Mouse (Mus musculus) kidney, embryonic 15.5 days (tissue): Measurements from ENCODE around the gene Alk. TPM values are rescaled to one million over a fixed set of nuclear protein-coding genes. Genes with fewer than 3 reads are reported as not detected.
A peak's percentile ranks its signal among the peaks of the same experiment; 100 is the strongest.

Experiments
- ATAC-seq: fragments of 200-750 bp; cut with Nextera tagmentation; replicated peaks from 2 replicates; pipeline ENCODE4 v1.8.0; 2017; ENCODE audit warnings: moderate TSS enrichment; ENCODE audit not compliant: low FRiP score
- H3K27ac ChIP-seq: fragments of 300-500 bp; sonication (generic); 2 replicates; pipeline ENCODE4 v1.5.1; 2015; ENCODE audit warnings: mild to moderate bottlenecking, inconsistent platforms
- H3K27me3 ChIP-seq: fragments of 300-500 bp; sonication (generic); 2 replicates; pipeline ENCODE4 v1.6.1; 2015; ENCODE audit warnings: inconsistent platforms
- H3K36me3 ChIP-seq: fragments of 300-500 bp; sonication (generic); 2 replicates; pipeline ENCODE4 v1.6.1; 2015; ENCODE audit warnings: inconsistent platforms
- H3K4me1 ChIP-seq: fragments of 300-500 bp; sonication (generic); 2 replicates; pipeline ENCODE4 v1.6.1; 2015; ENCODE audit warnings: inconsistent platforms
- H3K4me2 ChIP-seq: fragments of 300-500 bp; sonication (generic); 2 replicates; pipeline ENCODE4 v1.6.1; 2015; ENCODE audit warnings: moderate library complexity, mild to moderate bottlenecking, inconsistent platforms
- H3K4me3 ChIP-seq: fragments of 300-500 bp; sonication (generic); replicated peaks from 2 replicates; pipeline ENCODE4 v1.5.1; 2015; ENCODE audit warnings: mild to moderate bottlenecking, inconsistent platforms
- H3K9ac ChIP-seq: fragments of 300-500 bp; sonication (generic); 2 replicates; pipeline ENCODE4 v1.6.1; 2015; ENCODE audit warnings: mild to moderate bottlenecking, inconsistent platforms
- H3K9me3 ChIP-seq: fragments of 300-500 bp; sonication (generic); replicated peaks from 2 replicates; pipeline ENCODE4 v1.6.1; 2016; ENCODE audit warnings: inconsistent platforms
- WGBS: fragments of 180-500 bp; shearing (Covaris S2); methylation state at CpG from one replicate; pipeline ENCODE4 v1.1.7; 2015; ENCODE audit warnings: mixed read lengths; 5-methylcytosine and 5-hydroxymethylcytosine counted together
- polyA plus RNA-seq: library from polyadenylated mRNA; unstranded; fragments of >200 nt; fragmentation: Nextera tagmentation; extraction: Ambion mirVana; gene quantifications from 2 replicates; pipeline ENCODE4 v1.2.1, GENCODE M21; 2015

Gene Alk
- polyA plus RNA-seq, 1 experiment from 2014 or later, result 0.51 TPM

GRCm38 (mm10) chr17:71870641-71871040 is 733.8 kb downstream of the Alk start:
- Histone ChIP-seq H3K27me3 (no peaks in the 10 kb centered on the region), H3K4me2 (no peak overlapping the region), H3K4me1 (peaks cover 8% of the 10 kb centered on the region; the same call in 1 of the 2 replicates), H3K9me3 (no peaks in the 10 kb centered on the region), H3K9ac (no peak overlapping the region), H3K27ac (no peak overlapping the region), H3K36me3 (no peaks in the 10 kb centered on the region), H3K4me3 (no peak overlapping the region)
- no peak for ATAC-seq
- WGBS, result 83% methylated on average over 1 of the region's 1 CpGs

DNA sequence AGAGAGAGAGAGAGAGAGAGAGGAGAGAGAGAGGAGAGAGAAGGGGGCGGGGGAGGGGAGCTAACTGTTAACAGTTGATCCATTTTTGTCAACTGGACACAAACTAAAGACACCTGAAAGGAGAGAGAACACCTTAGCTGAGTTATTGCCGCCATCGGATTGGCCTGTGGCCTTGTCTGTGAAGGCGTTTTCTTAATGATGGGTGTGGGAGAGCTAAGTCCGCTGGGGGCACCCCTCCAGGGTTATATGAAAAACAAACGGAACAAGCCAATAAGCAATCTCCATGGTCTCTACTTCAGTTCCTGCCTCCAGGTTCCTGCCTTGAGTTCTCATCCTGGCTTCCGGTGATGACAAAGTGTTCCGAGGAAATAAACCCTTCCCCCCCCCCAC is 734.2 kb downstream of the Alk start:
- Histone ChIP-seq H3K4me1 (peaks cover 8% of the 10 kb centered on the region; the same call in 1 of the 2 replicates), H3K4me2 (no peak overlapping the region), H3K9me3 (no peaks in the 10 kb centered on the region), H3K36me3 (no peaks in the 10 kb centered on the region), H3K4me3 (no peak overlapping the region), H3K9ac (no peak overlapping the region), H3K27me3 (no peaks in the 10 kb centered on the region), H3K27ac (no peak overlapping the region)
- ATAC-seq, result no peak
- WGBS, result 83% methylated on average over 8 of the region's 8 CpGs

DNA sequence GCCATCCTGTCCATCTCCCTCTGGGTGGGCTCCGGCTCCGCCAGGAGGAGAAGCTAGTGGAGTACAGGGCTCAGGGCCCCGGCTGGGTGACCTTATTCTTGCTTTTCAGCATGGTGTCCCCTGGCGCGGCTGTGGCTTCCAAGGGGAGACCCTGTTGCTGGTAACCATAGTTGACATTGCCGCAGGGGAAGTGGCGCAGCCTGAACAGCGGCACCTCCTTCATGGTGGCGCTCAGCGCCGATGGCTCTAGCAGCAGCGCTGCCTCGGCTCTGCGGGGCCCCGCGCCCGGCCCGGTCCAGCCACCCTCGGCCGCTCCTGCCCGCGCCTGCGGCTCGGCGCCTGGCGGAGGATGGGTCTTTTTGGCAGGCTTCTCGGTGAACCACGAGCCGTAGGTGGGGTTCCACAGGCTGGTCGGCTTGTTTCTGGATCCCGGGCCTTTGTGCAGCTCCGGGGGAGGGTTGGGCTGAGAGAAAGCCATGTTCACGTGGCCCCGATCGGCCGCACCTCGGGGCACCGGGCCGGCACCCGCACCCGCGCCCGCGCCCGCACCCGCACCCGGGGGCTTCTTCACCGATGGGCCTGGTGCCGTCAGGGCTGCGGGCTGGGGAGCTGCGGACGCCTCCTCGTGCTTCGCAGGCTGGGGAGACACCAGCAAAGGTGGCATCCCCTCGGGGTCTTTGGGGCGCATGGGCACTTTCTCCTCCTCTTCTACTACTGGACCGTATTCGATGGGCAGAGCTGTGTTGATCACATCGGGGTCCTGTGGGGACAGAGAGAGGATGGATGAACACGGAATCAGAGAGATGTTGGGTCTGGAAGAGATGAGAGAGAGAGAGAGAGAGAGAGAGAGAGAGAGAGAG is 734.8 kb downstream of the Alk start:
- peak overlapping the region; percentile 53 for H3K4me3 ChIP-seq
- H3K4me2 ChIP-seq, result peak overlapping the region; percentile 86
- H3K9ac ChIP-seq, result peak overlapping the region; percentile 47
- no peak overlapping the region for H3K27ac ChIP-seq
- H3K4me1 ChIP-seq, result peaks cover 8% of the 10 kb centered on the region; the same call in 1 of the 2 replicates
- WGBS, result 7% methylated on average over 60 of the region's 60 CpGs
- no peaks in the 10 kb centered on the region for H3K9me3 ChIP-seq
- no peaks in the 10 kb centered on the region for H3K27me3 ChIP-seq
- peak; percentile 84 for ATAC-seq
- no peaks in the 10 kb centered on the region for H3K36me3 ChIP-seq

- no peak overlapping the region for H3K4me3 ChIP-seq
- H3K36me3 ChIP-seq, result no peaks in the 10 kb centered on the region
- H3K9me3 ChIP-seq, result no peaks in the 10 kb centered on the region
- H3K27ac ChIP-seq, result no peak overlapping the region
- no peak for ATAC-seq
- WGBS, result 81% methylated on average over 12 of the region's 12 CpGs
- H3K9ac ChIP-seq, result no peak overlapping the region
- H3K27me3 ChIP-seq, result no peaks in the 10 kb centered on the region
- peaks cover 8% of the 10 kb centered on the region; the same call in 1 of the 2 replicates for H3K4me1 ChIP-seq
- peak overlapping the region; percentile 86 for H3K4me2 ChIP-seq
These were observed 735.6 kb downstream of the Alk start for GRCm38 (mm10) chr17:71868828-71869227.

DNA sequence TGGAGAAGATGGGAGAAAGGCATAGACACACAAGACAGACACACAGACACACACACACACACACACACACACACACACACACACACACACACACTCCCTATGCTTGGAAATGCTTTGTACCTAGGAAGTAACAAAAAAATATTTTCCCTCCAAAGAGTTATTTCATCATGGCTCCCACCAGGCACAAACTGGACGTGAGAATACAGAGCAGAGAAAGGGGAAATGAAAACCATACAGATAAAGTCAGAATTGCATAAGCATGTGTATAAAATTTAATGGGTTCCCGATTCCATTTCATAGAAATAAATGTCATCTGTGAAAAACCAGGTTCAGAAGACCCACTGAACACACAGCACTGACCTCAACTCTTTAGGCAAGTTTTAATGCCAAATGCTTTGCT is 736.5 kb downstream of the Alk start:
- no peaks in the 10 kb centered on the region for H3K27me3 ChIP-seq
- H3K9me3 ChIP-seq, result no peaks in the 10 kb centered on the region
- no peak overlapping the region for H3K4me3 ChIP-seq
- ATAC-seq, result no peak
- peaks cover 8% of the 10 kb centered on the region; the same call in 1 of the 2 replicates for H3K4me1 ChIP-seq
- H3K4me2 ChIP-seq, result no peak overlapping the region
- 88% methylated on average over 2 of the region's 2 CpGs for WGBS
- no peaks in the 10 kb centered on the region for H3K36me3 ChIP-seq
- no peak overlapping the region for H3K27ac ChIP-seq
- H3K9ac ChIP-seq, result no peak overlapping the region

- 58% methylated on average over 5 of the region's 5 CpGs for WGBS
These were observed 739.0 kb downstream of the Alk start for GRCm38 (mm10) chr17:71865437-71865836.

GRCm38 (mm10) chr17:71864039-71864438 is 740.4 kb downstream of the Alk start:
- no peaks in the 10 kb centered on the region for H3K27me3 ChIP-seq
- WGBS, result 85% methylated on average over 8 of the region's 8 CpGs
- no peak overlapping the region for H3K4me3 ChIP-seq
- no peak for ATAC-seq
- no peak overlapping the region for H3K9ac ChIP-seq
- H3K27ac ChIP-seq, result no peak overlapping the region
- H3K36me3 ChIP-seq, result peaks cover 7% of the 10 kb centered on the region; the same call in 1 of the 2 replicates
- H3K4me1 ChIP-seq, result no peaks in the 10 kb centered on the region
- H3K9me3 ChIP-seq, result 0 out of 2 replicates have a peak, but pooled peaks cover 3% of the 10 kb centered on the region
- no peak overlapping the region for H3K4me2 ChIP-seq

More at GRCm38 (mm10) chr17:71865437-71865836, 739.0 kb downstream of the Alk start:
- Histone ChIP-seq H3K27ac (no peak overlapping the region), H3K36me3 (no peaks in the 10 kb centered on the region), H3K4me1 (peaks cover 8% of the 10 kb centered on the region; the same call in 1 of the 2 replicates), H3K9me3 (no peaks in the 10 kb centered on the region), H3K4me2 (no peak overlapping the region), H3K27me3 (no peaks in the 10 kb centered on the region), H3K4me3 (no peak overlapping the region), H3K9ac (no peak overlapping the region)
- ATAC-seq, result no peak

DNA sequence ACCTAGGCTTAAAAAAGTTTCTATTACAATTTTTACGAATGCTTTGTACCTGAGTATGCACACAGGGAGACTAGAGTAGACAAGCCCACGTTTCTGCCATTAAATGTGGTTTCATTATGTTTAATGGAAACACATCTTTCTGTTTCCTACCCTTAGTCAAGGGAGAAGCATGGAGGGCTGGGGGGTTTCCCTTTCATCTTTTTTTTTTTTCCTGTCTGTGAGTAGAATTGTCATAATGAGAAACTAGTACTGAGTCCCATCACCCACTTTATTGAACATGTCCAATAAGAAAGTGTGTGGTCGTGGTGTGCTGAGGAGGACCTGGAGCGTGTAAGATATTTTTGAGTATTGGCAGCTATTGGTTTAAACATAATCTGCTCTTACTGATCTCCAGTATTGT is 741.5 kb downstream of the Alk start:
- no peak overlapping the region for H3K4me3 ChIP-seq
- H3K36me3 ChIP-seq, result peaks cover 8% of the 10 kb centered on the region; the same call in 1 of the 2 replicates
- no peaks in the 10 kb centered on the region for H3K27me3 ChIP-seq
- H3K27ac ChIP-seq, result no peak overlapping the region
- no peaks in the 10 kb centered on the region for H3K4me1 ChIP-seq
- H3K4me2 ChIP-seq, result no peak overlapping the region
- H3K9ac ChIP-seq, result no peak overlapping the region
- H3K9me3 ChIP-seq, result 0 out of 2 replicates have a peak, but pooled peaks cover 3% of the 10 kb centered on the region
- WGBS, result 87% methylated on average over 4 of the region's 4 CpGs
- no peak for ATAC-seq

- H3K27ac ChIP-seq, result no peak overlapping the region
- H3K9me3 ChIP-seq, result 0 out of 2 replicates have a peak, but pooled peaks cover 3% of the 10 kb centered on the region
- H3K9ac ChIP-seq, result no peak overlapping the region
- peaks cover 8% of the 10 kb centered on the region; the same call in 1 of the 2 replicates for H3K36me3 ChIP-seq
- no peak overlapping the region for H3K4me3 ChIP-seq
- no peaks in the 10 kb centered on the region for H3K4me1 ChIP-seq
- no peaks in the 10 kb centered on the region for H3K27me3 ChIP-seq
- WGBS, result 70% methylated on average over 3 of the region's 3 CpGs
- H3K4me2 ChIP-seq, result no peak overlapping the region
- no peak for ATAC-seq
These were observed 742.2 kb downstream of the Alk start for GRCm38 (mm10) chr17:71862184-71862583.

GRCm38 (mm10) chr17:71831960-71832359 is 772.5 kb downstream of the Alk start:
- no peaks in the 10 kb centered on the region for H3K27me3 ChIP-seq
- no peak overlapping the region for H3K27ac ChIP-seq
- no peak for ATAC-seq
- H3K9ac ChIP-seq, result no peak overlapping the region
- WGBS, result 84% methylated on average over 3 of the region's 3 CpGs
- H3K4me3 ChIP-seq, result no peak overlapping the region
- H3K36me3 ChIP-seq, result 0 out of 2 replicates have a peak, but pooled peaks cover 6% of the 10 kb centered on the region
- H3K4me1 ChIP-seq, result peaks cover 12% of the 10 kb centered on the region
- no peaks in the 10 kb centered on the region for H3K9me3 ChIP-seq
- H3K4me2 ChIP-seq, result no peak overlapping the region

DNA sequence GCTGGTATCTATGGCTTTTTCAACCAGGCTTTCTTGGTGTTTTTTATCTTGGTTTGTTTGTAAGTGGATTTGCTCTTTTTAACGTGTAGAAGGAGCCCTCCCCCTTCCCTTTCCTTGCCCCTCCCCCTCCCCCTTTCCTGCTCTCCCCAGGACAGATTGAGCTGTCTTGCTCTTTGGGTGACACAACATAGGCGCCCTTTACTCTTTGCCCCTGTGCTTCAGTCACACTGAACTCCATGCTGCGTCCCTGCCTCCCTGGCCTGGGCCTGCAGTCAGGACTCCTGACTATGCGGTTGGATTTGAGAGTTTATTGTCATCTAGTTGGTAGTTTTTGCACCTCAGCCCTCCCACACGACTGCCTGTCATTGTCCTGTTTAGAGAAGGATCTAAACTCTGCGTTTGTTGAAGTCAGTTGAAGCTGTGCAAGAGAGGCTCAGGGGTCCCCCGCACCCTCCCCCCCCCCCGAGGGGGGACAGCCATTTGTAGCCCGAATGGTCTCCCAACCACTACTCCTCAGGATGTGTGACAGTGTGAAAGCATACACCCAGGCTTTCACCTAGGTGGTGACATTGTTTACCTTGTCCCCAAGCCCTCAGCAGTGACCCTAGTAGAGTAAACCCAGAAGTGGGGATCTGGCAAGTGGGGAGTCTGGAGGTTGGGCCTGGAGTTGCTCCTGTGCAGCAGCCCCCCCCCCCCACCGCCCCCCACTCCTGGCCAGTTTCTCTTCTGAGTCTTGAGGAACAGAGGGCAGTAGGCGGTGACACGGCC is 775.6 kb downstream of the Alk start:
- no peak overlapping the region for H3K27ac ChIP-seq
- H3K27me3 ChIP-seq, result no peaks in the 10 kb centered on the region
- H3K9ac ChIP-seq, result no peak overlapping the region
- no peak; the same call in 1 of the 2 replicates for ATAC-seq
- WGBS, result 35% methylated on average over 12 of the region's 12 CpGs
- H3K36me3 ChIP-seq, result 0 out of 2 replicates have a peak, but pooled peaks cover 11% of the 10 kb centered on the region
- no peak overlapping the region for H3K4me3 ChIP-seq
- H3K4me1 ChIP-seq, result peaks cover 12% of the 10 kb centered on the region
- no peaks in the 10 kb centered on the region for H3K9me3 ChIP-seq
- H3K4me2 ChIP-seq, result no peak overlapping the region

- Histone ChIP-seq H3K4me3 (no peak overlapping the region), H3K9ac (no peak overlapping the region), H3K36me3 (0 out of 2 replicates have a peak, but pooled peaks cover 11% of the 10 kb centered on the region), H3K4me1 (peaks cover 12% of the 10 kb centered on the region), H3K4me2 (no peak overlapping the region), H3K27me3 (no peaks in the 10 kb centered on the region), H3K27ac (no peak overlapping the region), H3K9me3 (no peaks in the 10 kb centered on the region)
- WGBS, result 63% methylated on average over 8 of the region's 8 CpGs
- no peak for ATAC-seq
These were observed 776.8 kb downstream of the Alk start for GRCm38 (mm10) chr17:71827627-71828026.
